Mouse (Mus musculus): ENCODE measurements at regions not wholly inside any gene's neighbourhood (a gene's known extent, or its start where the extent isn't known, plus 50 kb on each side); places are given as distances from the start of the nearest gene placed in this dataset.
A peak's percentile ranks its signal among the peaks of the same experiment; 100 is the strongest.

DNA sequence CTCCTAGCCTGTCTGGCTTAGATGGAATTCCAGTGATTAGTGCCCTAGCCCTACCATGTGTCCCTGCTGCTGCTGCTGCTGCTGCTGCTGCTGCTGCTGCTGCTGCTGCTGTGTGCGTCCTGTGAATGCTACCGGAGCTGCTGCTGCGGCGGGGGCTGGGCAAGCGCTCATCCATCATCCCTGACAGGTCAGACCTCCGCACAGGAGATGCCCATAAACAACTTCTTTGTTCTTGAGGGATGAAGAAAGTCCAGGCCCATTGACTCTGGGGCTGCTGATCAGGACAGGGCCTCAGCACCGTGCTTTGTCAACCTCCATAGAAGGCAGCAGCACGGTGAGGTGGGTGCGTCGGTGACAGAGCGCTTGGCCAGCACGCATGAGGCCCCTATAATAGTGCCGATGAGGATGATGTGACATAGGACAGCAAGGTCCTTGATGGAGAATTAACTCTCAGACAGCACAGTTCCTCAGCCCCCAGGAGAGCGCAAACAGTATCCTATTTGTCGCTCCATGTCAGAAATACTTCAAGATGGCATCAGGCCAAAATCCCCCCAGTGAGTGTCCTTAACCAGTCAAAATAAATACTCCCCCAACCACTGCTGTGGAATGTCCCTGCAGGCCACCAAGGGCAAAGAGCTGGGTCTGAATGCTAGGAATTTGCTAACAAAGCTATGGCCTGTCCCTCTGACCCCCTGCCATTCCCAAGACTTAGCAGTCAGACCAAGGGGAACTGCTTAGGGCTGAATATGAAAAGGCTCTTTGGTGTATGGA is 95.1 kb upstream of the Errfi1 start:
- no peak for DNase-seq

GRCm38 (mm10) chr4:150757815-150758426 is 95.8 kb upstream of the Errfi1 start:
- DNase-seq = no peak

GRCm38 (mm10) chr4:150757291-150757741 is 96.4 kb upstream of the Errfi1 start:
- DNase-seq = no peak

- DNase-seq = no peak
These were observed 98.3 kb upstream of the Errfi1 start for GRCm38 (mm10) chr4:150755446-150755845.

GRCm38 (mm10) chr4:150752151-150752550 is 100.2 kb upstream of the Slc45a1 start:
- DNase-seq = no peak

DNA sequence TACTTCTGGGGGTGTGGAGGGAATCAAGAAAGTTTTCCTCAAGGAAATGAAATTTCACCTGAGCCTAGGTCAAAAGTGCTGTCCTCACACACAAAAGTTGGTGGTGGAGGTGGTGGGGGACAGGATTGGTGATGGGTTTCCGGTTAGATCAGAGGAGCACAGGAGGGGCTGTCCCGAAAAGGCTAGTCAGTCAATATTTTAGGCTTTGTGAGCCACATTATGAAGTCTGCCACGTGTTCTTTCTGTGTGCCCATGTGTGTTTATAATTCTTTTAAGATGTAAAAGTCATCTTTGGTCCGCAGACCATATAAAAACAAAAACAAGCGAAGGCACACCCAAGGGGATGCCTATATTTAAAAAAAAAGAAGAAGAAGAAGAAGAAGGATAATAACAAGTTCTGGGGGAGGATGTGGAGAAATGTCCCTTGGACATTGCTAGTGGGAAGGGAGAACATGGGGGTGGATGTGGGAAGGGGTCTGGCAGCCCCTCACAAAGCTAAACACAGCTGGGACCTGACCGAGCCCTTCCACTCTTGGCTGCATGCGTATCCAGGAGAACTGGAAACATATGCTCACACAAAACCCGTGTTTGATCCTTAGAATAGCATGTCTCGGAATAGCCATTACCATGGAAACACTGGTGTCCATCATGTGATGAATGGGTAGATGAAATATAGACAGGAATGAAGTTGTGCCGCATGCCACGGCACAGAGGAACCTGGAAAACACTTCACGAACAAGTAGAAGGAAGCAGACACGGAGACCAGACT is 98.7 kb upstream of the Slc45a1 start:
- DNase-seq = no peak

DNA sequence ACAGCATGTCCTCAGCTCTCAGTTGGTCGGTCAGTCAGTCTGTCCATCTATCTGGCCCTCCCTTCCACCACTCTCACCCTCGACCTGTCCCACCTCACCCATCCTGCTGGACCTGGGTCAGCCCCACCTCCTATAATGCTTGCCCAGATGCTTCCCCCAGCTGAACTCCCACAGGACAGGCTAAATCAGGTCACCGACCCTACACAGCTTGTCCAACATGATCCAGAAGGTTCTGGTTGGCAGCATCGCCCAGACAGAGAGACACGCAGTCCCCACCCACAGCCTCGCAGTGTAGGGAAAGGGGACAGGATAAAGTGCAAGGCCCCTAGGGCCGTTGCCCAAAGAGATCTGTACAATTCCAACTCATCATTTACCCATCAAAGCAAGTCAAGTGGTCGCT is 97.1 kb upstream of the Slc45a1 start:
- DNase-seq = no peak

GRCm38 (mm10) chr4:150748099-150749000 is 96.4 kb upstream of the Slc45a1 start:
- DNase-seq = no peak

DNA sequence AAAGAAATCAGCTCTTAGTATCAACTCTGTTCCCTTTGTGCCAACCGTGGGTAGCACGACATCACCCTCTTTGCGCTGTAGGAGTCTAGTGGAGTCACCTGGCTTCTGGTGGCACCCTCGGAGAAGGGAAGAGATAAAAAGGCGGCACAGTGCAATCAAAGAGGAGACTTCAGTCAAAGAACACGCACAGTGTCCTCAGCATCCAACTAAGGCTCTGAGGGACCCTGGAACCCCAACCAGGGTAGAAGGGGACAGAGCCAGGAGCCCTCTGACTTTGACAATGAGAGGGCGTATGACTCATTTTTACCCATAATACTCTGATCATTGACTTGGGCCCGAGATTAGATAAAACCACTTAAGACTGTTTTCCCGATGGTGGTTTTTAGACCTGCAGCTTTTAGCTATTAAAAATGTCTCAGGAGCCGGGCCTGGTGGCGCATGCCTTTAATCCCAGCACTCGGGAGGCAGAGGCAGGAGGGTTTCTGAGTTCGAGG is 94.5 kb upstream of the Slc45a1 start:
- peak; percentile 29 to 33 for DNase-seq

DNA sequence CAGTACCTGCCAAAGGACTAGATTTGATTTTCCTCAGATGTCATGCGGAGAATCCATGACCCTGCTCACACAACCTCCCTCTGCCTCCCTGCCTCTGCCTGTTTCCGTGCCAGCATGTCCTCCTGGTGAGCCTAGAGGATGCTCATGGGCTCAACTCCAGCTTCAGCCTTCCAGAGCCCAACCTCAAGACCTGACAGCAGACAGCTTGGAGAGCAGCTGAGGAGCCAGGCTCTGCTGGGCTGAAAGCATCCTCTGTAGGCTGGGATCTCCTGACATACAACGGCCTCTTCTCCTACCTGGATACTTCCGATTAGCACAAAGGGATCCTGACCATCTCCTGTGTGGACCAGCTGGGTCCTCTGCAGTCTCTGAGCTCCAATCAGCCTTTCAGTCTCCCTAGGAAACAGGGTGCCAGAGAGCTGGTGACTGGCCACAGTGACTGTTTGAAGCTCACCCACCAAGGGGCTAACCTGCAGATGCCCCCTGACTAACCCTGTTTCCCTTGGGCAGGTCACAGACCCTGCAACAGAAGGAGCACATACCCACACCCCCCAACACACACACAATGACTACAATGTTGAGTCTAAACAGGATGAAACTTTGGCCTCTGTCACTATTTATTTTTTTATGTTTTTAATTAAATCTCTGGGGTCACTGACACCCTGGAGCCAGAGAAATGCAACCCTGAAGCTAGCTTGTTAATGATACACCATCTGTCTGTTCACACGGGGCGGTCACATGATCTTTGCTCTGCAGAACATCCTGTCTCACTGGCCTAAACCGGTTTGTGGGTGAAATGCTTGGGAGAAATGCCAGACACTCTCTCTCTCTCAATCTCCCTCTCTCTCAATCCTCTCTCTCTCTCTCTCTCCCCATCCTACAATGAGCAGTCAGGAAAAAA is 93.8 kb upstream of the Slc45a1 start:
- peak; percentile 41 to 61 for DNase-seq

GRCm38 (mm10) chr4:150743508-150743907 is 91.5 kb upstream of the Slc45a1 start:
- peak in 1 of 2 experiments; percentile 26 for DNase-seq

- DNase-seq = peak; percentile 60 to 71
These were observed 91.1 kb upstream of the Slc45a1 start for GRCm38 (mm10) chr4:150743103-150743502.

DNA sequence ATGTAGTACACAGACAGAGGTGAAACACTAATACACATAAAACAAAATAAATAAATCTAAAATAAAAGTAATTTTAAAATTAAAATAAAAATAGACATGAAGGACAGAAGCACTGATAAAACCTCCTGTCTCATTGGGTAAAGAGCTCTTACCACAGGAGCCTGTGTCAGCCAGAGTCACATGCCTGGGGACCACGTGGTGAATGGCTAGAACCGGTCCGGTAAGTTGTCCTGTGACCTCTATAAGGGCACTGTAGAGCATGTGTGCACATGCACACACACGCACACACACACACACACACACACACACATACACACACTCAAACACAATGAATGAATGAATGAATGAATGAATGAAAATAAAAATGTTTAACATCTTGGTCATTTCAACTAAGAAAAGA is 89.8 kb upstream of the Slc45a1 start:
- no peak for DNase-seq

- no peak for DNase-seq
These were observed 88.2 kb upstream of the Slc45a1 start for GRCm38 (mm10) chr4:150740167-150740566.

DNA sequence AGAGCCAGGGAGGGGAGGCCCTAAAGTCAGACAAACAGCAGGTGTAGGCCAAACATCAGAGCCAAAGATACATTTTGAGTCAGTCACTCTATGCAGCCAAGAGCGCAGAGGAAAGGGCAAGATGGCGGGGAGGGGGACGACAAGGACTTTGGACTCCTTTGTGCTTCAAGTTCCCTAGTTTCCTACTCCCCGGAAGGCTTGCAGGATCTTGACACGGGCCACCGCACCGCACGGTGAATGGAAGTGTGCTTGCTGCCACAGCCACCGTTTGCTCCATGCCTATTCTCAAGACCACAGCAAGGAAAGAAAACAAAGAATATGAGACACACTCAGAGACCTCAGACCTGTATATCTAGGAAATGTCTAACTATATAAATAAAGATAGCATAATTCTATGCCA is 86.8 kb upstream of the Slc45a1 start:
- no peak for DNase-seq

GRCm38 (mm10) chr4:150730061-150730812 is 78.3 kb upstream of the Slc45a1 start:
- no peak for DNase-seq

DNA sequence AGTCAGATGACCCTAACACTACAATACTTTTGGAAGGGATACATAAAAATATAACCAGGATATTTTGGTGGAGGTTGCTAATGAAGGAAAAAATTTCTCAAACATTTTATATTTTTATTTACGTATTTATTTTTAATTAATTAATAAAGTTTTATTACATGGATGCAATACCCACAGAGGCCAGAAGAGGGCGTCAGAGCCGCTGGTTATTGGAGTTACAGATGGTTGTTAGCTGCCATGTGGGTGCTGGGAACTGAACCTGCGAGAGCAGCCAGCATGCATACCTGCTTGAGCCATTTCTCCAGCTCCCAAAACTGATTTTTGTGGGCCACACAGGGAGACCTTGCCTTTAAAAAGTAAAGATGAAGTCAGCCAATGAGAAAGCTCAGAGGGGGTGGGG is 74.6 kb upstream of the Slc45a1 start:
- DNase-seq = no peak

- DNase-seq = no peak
These were observed 74.1 kb upstream of the Slc45a1 start for GRCm38 (mm10) chr4:150726136-150726480.

DNA sequence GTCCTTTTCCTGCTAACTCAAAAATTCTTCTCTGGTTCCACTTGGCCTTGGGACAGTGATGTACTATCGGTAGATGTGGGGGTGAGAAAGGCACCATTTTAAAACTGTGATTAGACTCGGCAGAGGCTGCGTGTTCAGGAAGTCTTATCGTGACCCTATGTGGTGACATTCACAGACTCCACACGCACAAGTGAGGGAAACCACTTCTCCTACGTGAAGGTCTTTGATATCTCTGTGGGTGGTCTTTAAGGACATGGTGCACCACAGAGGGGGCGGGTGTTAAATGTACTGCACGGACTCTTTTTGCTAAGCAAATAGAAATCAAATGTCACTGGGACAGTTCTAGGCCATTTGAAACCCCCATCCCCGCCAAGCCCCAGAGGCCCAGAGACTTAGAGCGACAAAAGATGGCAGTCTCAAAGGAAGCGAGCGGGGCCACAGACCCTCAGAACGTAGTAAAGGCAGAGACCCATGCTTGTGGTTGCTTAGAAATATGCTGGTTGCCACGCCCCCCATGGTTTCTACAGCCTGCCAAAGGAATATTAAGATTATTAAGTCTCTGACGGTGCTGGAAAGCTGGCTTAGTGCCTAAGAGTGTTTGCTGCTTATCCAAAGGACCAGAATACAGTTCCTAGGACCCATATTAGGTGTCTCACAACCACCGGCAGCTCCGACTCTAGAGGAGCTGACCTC is 73.6 kb upstream of the Slc45a1 start:
- no peak for DNase-seq

DNA sequence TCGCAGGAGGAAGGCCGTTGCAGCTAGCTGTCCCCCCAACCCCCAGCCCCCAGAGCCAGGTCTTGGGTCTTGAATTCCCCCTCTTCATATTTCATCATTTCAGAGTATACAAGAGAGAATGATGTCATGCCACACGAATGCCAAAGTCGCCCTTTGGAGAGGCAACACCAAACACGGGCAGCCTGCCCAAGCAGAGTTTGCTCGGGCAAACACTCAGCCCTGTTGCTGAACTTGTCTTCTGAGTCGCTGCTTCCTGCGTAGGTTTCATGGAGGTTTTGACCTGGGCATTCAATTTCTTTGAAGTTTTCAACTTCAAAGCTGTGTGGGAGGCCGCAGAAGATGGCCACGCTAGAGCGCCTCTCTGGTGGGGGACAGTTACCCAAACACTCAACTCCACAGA is 72.8 kb upstream of the Slc45a1 start:
- no peak for DNase-seq

Data from thymus, postnatal 36 days (tissue).